Mouse (Mus musculus): ENCODE measurements around the gene Morc3. TPM values are rescaled to one million over a fixed set of nuclear protein-coding genes. Genes with fewer than 3 reads are reported as not detected.

The Morc3 gene
- polyA plus RNA-seq, 1 experiment, result 19.6 TPM

DNA sequence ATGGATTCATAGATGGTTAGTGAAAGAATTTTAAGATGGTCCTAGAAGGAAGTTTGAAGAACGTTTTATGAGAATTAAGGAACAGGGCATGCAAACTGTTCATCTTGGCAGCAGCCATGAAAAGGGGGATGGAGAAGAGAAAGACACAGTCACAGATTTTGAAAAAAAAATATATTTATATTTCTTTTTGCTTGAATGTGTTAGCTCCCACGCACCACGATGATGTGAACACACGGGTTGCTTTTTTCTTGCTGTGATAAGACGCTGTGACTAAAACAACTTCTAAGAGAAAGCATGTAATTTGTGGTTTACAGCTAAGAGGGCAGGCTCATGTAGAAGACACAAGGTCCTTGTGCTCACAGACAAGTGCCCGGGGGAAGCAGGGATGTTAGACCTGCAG, 5.0 kb upstream of the Morc3 start:
- Histone ChIP-seq H3K27ac (ENCODE audit: insufficient read depth, low read length) (no peak overlapping the region), H3K4me1 (ENCODE audit: control insufficient read depth, insufficient read depth, low read length) (no peaks in the 10 kb centered on the region), H3K4me3 (ENCODE audit: insufficient read depth, low read length) (no peak overlapping the region)
- TF ChIP-seq POLR2A (IDR thresholded peaks at IDR 0.05; ENCODE audit: extremely low read depth, insufficient read depth, low read length), result no peak
- no peak for TF ChIP-seq CTCF (IDR thresholded peaks at IDR 0.05; ENCODE audit: extremely low read depth, insufficient read depth, low read length)

DNA sequence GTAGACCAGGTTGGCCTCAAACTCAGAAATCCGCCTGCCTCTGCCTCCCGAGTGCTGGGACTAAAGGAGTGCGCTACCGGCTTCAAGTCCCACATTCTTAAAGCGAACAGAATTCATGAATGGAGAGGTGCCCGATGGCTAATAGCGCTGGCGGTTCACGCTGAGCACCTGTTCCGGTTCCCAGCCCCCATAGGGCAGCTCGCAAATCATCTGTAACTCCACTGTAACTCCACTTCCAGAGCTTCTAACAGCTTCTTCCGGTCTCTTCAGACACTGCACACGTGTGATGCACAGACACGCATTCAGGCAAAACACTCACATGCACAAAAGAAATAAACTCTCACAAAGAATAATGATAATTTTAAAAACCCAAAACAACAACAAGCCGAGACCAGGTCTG, 2.4 kb upstream of the Morc3 start:
- no peak overlapping the region for H3K4me3 ChIP-seq (ENCODE audit: insufficient read depth, low read length)

DNA sequence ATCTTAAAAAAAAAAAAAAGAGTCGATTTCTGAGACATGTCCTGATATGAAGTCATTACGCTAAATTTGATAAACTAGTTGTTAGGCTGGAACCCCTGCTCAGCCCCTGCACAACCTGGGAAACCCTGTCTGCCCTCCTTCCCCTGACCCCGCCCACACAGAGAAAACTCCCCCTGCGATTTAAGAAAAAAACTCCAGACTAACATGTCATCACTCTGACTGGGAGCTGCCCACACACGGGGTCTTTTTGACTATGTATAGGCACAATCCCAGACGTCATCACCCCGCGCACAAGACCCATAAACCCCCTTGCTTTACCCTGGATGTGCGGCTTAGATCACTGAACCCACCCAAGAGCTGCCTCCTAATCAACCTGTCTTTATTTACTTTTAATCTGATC, 1.9 kb upstream of the Morc3 start:
- TF ChIP-seq POLR2A (IDR thresholded peaks at IDR 0.05; ENCODE audit: extremely low read depth, insufficient read depth, low read length), result no peak
- TF ChIP-seq CTCF (IDR thresholded peaks at IDR 0.05; ENCODE audit: extremely low read depth, insufficient read depth, low read length), result no peak

More for the DNA sequence above, 2.4 kb upstream of the Morc3 start:
- no peaks in the 10 kb centered on the region for H3K4me1 ChIP-seq (ENCODE audit: control insufficient read depth, insufficient read depth, low read length)
- no peak overlapping the region for H3K27ac ChIP-seq (ENCODE audit: insufficient read depth, low read length)
- TF ChIP-seq CTCF (IDR thresholded peaks at IDR 0.05; ENCODE audit: extremely low read depth, insufficient read depth, low read length), result no peak
- TF ChIP-seq POLR2A (IDR thresholded peaks at IDR 0.05; ENCODE audit: extremely low read depth, insufficient read depth, low read length), result no peak

DNA sequence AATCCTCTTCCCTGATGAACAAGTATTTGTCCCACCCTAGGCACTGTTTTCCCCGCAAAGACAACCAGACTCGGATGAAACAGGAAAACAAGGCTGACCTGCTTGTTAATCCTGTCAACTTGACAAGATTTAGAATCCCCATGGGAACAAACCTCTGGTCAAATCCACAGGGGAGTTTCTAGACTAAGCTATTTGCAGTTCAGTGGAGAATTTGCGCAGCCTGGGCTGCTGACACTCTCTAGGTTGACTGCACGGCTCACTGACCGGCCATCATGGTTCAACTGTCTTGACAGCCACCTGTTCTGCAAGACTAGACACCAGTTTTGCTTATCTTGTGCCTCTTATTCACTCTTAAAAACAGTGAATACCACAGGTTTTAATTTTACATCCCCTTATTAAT, 1.0 kb upstream of the Morc3 start:
- Histone ChIP-seq H3K4me1 (ENCODE audit: control insufficient read depth, insufficient read depth, low read length) (no peaks in the 10 kb centered on the region), H3K27ac (ENCODE audit: insufficient read depth, low read length) (no peak overlapping the region), H3K4me3 (ENCODE audit: insufficient read depth, low read length) (no peak overlapping the region)
- TF ChIP-seq CTCF (IDR thresholded peaks at IDR 0.05; ENCODE audit: extremely low read depth, insufficient read depth, low read length), result no peak
- no peak for TF ChIP-seq POLR2A (IDR thresholded peaks at IDR 0.05; ENCODE audit: extremely low read depth, insufficient read depth, low read length)

More for the DNA sequence above, 1.9 kb upstream of the Morc3 start:
- Histone ChIP-seq H3K4me3 (ENCODE audit: insufficient read depth, low read length) (no peak overlapping the region), H3K27ac (ENCODE audit: insufficient read depth, low read length) (no peak overlapping the region), H3K4me1 (ENCODE audit: control insufficient read depth, insufficient read depth, low read length) (no peaks in the 10 kb centered on the region)

DNA sequence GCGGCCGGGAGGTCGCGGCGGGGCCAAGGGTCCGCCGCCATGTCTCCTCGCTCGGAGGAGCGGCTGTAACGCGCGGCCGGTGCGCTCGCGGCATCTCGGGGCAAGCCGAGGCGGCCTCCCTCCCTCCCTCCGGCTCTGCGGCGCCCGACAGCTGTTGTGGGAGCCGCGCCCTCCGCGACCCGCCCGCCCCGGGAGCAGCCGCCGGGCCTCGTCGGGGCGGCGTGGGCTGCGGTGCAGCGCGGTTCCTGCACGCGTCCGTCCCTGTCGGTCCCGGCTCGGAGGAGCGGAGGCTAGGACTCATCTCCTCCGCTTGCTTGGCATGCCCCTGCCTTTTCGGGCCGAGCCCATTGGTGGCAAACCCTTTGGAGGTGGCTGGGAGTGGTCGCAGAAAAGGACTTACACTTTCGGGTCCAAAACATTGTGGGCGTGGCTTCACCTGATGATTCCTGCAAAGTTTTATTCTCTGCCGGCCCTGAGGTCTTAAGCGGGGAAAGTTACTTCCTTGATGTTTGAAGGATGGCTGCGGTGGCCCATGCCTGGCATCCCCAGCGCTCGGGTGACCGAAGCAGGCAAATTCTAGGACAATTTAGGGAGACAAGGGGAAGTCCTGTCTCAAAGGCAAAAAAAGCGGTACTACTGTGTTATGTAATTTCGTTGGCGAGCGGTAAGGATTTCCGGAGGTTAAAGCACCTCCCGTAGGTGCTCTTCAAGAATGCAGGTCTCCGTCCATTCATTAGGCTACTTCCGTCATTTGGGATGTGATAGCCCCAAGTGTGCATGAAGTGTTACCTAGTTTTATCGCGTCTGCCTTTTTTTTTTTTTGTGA, 743 bp downstream of the Morc3 start:
- no peaks in the 10 kb centered on the region for H3K4me1 ChIP-seq (ENCODE audit: control insufficient read depth, insufficient read depth, low read length)

DNA sequence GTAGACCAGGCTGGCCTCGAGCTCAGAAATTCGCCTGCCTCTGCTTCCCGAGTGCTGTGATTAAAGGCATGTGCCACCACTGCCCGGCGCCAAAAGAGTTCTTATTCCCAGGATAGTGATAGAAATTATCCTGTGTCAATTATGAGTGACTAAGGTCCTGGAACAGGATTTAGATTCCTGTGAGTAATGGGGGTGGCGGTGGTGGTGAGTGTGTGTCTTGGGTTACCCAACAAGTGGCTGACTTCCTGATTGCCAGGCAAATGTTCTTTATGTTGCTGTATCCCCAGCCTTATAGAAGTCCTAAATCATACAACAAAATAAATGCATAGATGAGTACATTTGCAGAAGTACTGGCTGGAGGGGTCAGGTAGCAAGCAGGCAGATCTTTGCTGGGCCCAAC, 1.6 kb downstream of the Morc3 start:
- H3K27ac ChIP-seq (ENCODE audit: insufficient read depth, low read length), result no peak overlapping the region
- TF ChIP-seq CTCF (IDR thresholded peaks at IDR 0.05; ENCODE audit: extremely low read depth, insufficient read depth, low read length) (no peak), POLR2A (IDR thresholded peaks at IDR 0.05; ENCODE audit: extremely low read depth, insufficient read depth, low read length) (no peak)
- no peak overlapping the region for H3K4me3 ChIP-seq (ENCODE audit: insufficient read depth, low read length)
- H3K4me1 ChIP-seq (ENCODE audit: control insufficient read depth, insufficient read depth, low read length), result no peaks in the 10 kb centered on the region

More for the DNA sequence above, 743 bp downstream of the Morc3 start:
- peak overlapping the region; percentile 72; the same call in 1 of the 2 replicates for H3K27ac ChIP-seq (ENCODE audit: insufficient read depth, low read length)
- TF ChIP-seq CTCF (IDR thresholded peaks at IDR 0.05; ENCODE audit: extremely low read depth, insufficient read depth, low read length), result no peak
- no peak for TF ChIP-seq POLR2A (IDR thresholded peaks at IDR 0.05; ENCODE audit: extremely low read depth, insufficient read depth, low read length)
- peak overlapping the region; percentile 95 for H3K4me3 ChIP-seq (ENCODE audit: insufficient read depth, low read length)

DNA sequence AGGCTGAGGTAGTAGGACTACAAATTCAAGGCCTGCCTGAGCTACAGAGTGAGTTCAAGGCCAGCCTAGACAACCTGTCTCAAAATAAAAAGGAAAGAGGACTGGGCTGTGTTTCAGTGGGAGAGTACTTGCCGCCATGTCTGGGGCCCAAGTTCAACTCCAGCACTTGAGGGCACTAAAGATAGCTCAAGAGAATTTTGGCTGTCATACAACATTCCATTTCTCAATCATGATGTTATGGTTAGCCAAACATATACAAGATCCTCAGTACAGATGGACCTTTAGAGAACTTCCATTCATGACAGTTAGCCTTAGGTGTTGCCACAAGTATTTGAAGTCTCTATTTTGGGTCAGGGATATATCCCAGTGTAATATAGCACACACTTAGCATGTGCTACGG, 2.2 kb downstream of the Morc3 start:
- Histone ChIP-seq H3K27ac (ENCODE audit: insufficient read depth, low read length) (no peak overlapping the region), H3K4me1 (ENCODE audit: control insufficient read depth, insufficient read depth, low read length) (no peaks in the 10 kb centered on the region), H3K4me3 (ENCODE audit: insufficient read depth, low read length) (no peak overlapping the region)
- TF ChIP-seq CTCF (IDR thresholded peaks at IDR 0.05; ENCODE audit: extremely low read depth, insufficient read depth, low read length), result no peak
- TF ChIP-seq POLR2A (IDR thresholded peaks at IDR 0.05; ENCODE audit: extremely low read depth, insufficient read depth, low read length), result no peak

DNA sequence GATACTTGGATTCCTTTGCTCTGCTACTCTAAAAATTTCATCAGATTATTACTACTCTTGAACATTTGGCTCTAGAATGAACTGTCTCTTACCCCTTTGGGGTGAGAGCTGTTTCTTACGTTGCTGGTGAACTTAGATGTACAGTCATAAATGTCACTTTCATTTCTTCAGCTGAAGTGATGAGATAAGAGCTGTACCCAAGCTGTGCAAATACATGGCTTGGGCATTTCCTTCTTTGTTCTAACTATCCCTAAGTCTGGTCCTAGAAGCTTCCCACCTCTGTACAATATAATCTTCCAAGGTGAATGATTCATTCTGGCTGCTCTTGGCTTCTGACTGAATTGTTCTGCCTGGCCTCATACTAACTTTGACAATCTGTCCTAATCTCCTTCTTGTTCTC, 7.1 kb downstream of the Morc3 start:
- Histone ChIP-seq H3K4me3 (ENCODE audit: insufficient read depth, low read length) (no peak overlapping the region), H3K4me1 (ENCODE audit: control insufficient read depth, insufficient read depth, low read length) (no peaks in the 10 kb centered on the region), H3K27ac (ENCODE audit: insufficient read depth, low read length) (no peak overlapping the region)
- TF ChIP-seq POLR2A (IDR thresholded peaks at IDR 0.05; ENCODE audit: extremely low read depth, insufficient read depth, low read length) (no peak), CTCF (IDR thresholded peaks at IDR 0.05; ENCODE audit: extremely low read depth, insufficient read depth, low read length) (no peak)

DNA sequence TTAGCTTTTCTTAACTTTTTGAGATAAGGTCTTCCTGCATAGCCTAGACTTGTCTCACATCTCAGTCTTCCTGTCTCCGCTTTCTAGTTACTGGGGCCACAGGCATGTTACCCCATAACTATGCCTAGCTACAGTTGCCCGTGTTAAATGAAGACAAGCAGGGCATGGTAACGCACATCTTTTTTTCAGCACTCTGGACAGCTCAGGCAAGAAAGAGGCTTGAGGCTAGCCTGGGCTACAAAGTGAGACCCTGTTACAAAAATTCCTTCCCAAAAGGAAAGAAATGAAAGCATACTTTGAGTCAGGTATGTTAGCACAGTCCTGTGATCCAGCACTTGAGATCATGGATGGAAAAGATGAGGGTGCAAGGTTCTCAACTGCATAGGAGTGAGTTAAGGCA, 18.6 kb downstream of the Morc3 start:
- Histone ChIP-seq H3K4me3 (ENCODE audit: insufficient read depth, low read length) (no peak overlapping the region), H3K27ac (ENCODE audit: insufficient read depth, low read length) (no peak overlapping the region), H3K4me1 (ENCODE audit: control insufficient read depth, insufficient read depth, low read length) (no peaks in the 10 kb centered on the region)
- TF ChIP-seq CTCF (IDR thresholded peaks at IDR 0.05; ENCODE audit: extremely low read depth, insufficient read depth, low read length), result no peak
- TF ChIP-seq POLR2A (IDR thresholded peaks at IDR 0.05; ENCODE audit: extremely low read depth, insufficient read depth, low read length), result no peak

DNA sequence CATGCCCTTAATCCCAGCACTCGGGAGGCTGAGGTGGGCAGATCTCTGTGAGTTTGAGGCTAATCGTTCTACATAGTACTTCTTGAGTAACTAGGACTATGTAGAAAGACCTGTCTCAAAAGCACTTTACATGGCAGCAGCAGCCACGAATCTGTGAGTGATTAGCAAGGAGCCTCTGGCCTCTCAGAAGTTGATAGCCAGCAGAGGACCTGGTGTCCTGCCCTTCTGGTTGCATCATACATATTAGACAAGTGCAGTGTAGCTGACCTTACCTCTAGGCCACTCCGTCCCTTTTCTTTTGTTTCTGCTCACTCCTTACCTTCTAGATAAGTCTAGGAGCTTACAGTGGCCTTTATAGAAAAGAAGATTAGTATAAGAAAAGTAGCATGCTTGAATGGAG, 28.0 kb downstream of the Morc3 start:
- no peak for TF ChIP-seq POLR2A (IDR thresholded peaks at IDR 0.05; ENCODE audit: extremely low read depth, insufficient read depth, low read length)
- no peak for TF ChIP-seq CTCF (IDR thresholded peaks at IDR 0.05; ENCODE audit: extremely low read depth, insufficient read depth, low read length)
- H3K4me1 ChIP-seq (ENCODE audit: control insufficient read depth, insufficient read depth, low read length), result no peaks in the 10 kb centered on the region
- H3K4me3 ChIP-seq (ENCODE audit: insufficient read depth, low read length), result no peak overlapping the region
- H3K27ac ChIP-seq (ENCODE audit: insufficient read depth, low read length), result no peak overlapping the region

Measured in cortical plate, adult 2 months (tissue).